Mouse (Mus musculus) heart, adult 2 months (tissue): ENCODE results near the gene Snx11. TPM values are rescaled to one million over a fixed set of nuclear protein-coding genes. Genes with fewer than 3 reads are reported as not detected.

Experiments used
- DNase-seq, 2 experiments: peaks; one replicate each; pipeline ENCODE4 v3.0.0; 2021
- H3K27ac ChIP-seq: fragments of 200-600 bp; 2 replicates; pipeline ENCODE4 v1.8.1; 2022
- H3K27me3 ChIP-seq: fragments of 200-500 bp; 2 replicates; pipeline ENCODE4 v1.6.1; 2012; ENCODE audit warnings: mild to moderate bottlenecking, low read length, inconsistent platforms, mixed read lengths; ENCODE audit not compliant: control insufficient read depth, insufficient read depth
- H3K36me3 ChIP-seq: fragments of 200-500 bp; 2 replicates; pipeline ENCODE4 v1.6.1; 2012; ENCODE audit warnings: low read length, inconsistent platforms; ENCODE audit not compliant: control insufficient read depth, insufficient read depth
- H3K4me1 ChIP-seq: fragments of 200-500 bp; 2 replicates; pipeline ENCODE4 v1.6.1; 2011; ENCODE audit warnings: low read length; ENCODE audit not compliant: control insufficient read depth, insufficient read depth
- H3K4me3 ChIP-seq: fragments of 200-600 bp; 2 replicates; pipeline ENCODE4 v1.8.1; 2022
- H3K79me2 ChIP-seq: fragments of 200-500 bp; replicated peaks from 2 replicates; pipeline ENCODE4 v1.6.1; 2012; ENCODE audit warnings: mild to moderate bottlenecking, inconsistent platforms, low read length, moderate library complexity, mixed read lengths; ENCODE audit not compliant: control insufficient read depth, insufficient read depth
- H3K9ac ChIP-seq: fragments of 200-500 bp; 2 replicates; pipeline ENCODE4 v1.6.1; 2012; ENCODE audit warnings: low read depth, mild to moderate bottlenecking, control low read depth, inconsistent platforms, low read length, mixed read lengths
- CTCF ChIP-seq: fragments of 200-600 bp; IDR thresholded peaks from 2 replicates; pipeline ENCODE4 v1.8.1; 2022; ENCODE audit warnings: antibody characterized with exemption, mild to moderate bottlenecking, moderate library complexity
- EP300 ChIP-seq: fragments of 200-500 bp; IDR thresholded peaks from 2 replicates; pipeline ENCODE4 v1.6.1; 2011; ENCODE audit warnings: low read depth, low read length, control low read depth; ENCODE audit not compliant: insufficient read depth
- POLR2A ChIP-seq: fragments of 200-500 bp; IDR thresholded peaks from 2 replicates; pipeline ENCODE4 v1.6.1; 2011; ENCODE audit warnings: mild to moderate bottlenecking, low read depth, low read length, control low read depth; ENCODE audit not compliant: insufficient read depth
- WGBS: fragments of 180-500 bp; shearing (Covaris S2); methylation state at CpG from one replicate; pipeline ENCODE4 v1.1.7; 2018; 5-methylcytosine and 5-hydroxymethylcytosine counted together
- intact Hi-C: fragments of 180-260 bp; cut with DNase I; formaldehyde crosslinking; loops from one replicate; pipeline ENCODE4 v1.15.1; 2025
- polyA plus RNA-seq: library from polyadenylated mRNA; depleted of rRNA; stranded (reverse); fragments of >200 nt; gene quantifications from 2 replicates; pipeline ENCODE4 v1.2.3, GENCODE M21; 2012
- total RNA-seq, 2 experiments: library from RNA; stranded (reverse); gene quantifications; 2 replicates each; pipeline ENCODE4 v1.2.3; 2021

Snx11 gene
- total and polyA plus RNA-seq, 3 experiments = 11.1 to 12.5 (median 11.6) TPM

- Histone ChIP-seq H3K79me2 (no peaks in the 10 kb centered on the region), H3K27ac (no peak overlapping the region; the same call in 1 of the 2 replicates), H3K36me3 (no peaks in the 10 kb centered on the region), H3K4me1 (peaks cover 16% of the 10 kb centered on the region), H3K4me3 (no peak overlapping the region), H3K27me3 (no peaks in the 10 kb centered on the region), H3K9ac (no peak overlapping the region)
- TF ChIP-seq CTCF (no peak), POLR2A (no peak), EP300 (no peak)
- 35% methylated on average over 7 of the region's 7 CpGs for WGBS
- DNase-seq = no peak
- intact Hi-C loops = loop anchor here (2.0 to 5.0 kb wide), 2 partner anchors 15 to 150 kb away; partner anchors contain the start of gene Snx11
Measured at GRCm38 (mm10) chr11:96761984-96762383, 15.4 kb downstream of the Snx11 start.

- DNase-seq = peak in 1 of 2 experiments; percentile 40
- H3K36me3 ChIP-seq = no peaks in the 10 kb centered on the region
Measured at GRCm38 (mm10) chr11:96760042-96760441, 17.3 kb downstream of the Snx11 start.

GRCm38 (mm10) chr11:96758402-96758801 lies 19.0 kb downstream of the Snx11 start:
- H3K27me3 ChIP-seq = no peaks in the 10 kb centered on the region
- TF ChIP-seq CTCF = no peak
- no peak for TF ChIP-seq POLR2A
- no peak for TF ChIP-seq EP300
- no peaks in the 10 kb centered on the region for H3K79me2 ChIP-seq
- no peak for DNase-seq
- H3K4me3 ChIP-seq = no peak overlapping the region
- no peaks in the 10 kb centered on the region for H3K36me3 ChIP-seq
- H3K27ac ChIP-seq = no peak overlapping the region
- intact Hi-C loops = no loop called here
- 56% methylated on average over 5 of the region's 5 CpGs for WGBS
- peaks cover 9% of the 10 kb centered on the region for H3K4me1 ChIP-seq
- H3K9ac ChIP-seq = no peak overlapping the region

More at GRCm38 (mm10) chr11:96760042-96760441, 17.3 kb downstream of the Snx11 start:
- H3K79me2 ChIP-seq = no peaks in the 10 kb centered on the region
- peaks cover 10% of the 10 kb centered on the region for H3K4me1 ChIP-seq
- H3K27ac ChIP-seq = no peak overlapping the region; the same call in 1 of the 2 replicates
- no peaks in the 10 kb centered on the region for H3K27me3 ChIP-seq
- intact Hi-C loops = loop anchor here (1.0 to 5.0 kb wide), 3 partner anchors 17 to 152 kb away; partner anchors contain the start of gene Snx11
- peak; percentile 73; the same call in 1 of the 2 replicates for TF ChIP-seq EP300
- TF ChIP-seq POLR2A = no peak
- TF ChIP-seq CTCF = peak; percentile 90
- no peak overlapping the region for H3K4me3 ChIP-seq
- WGBS = 26% methylated on average over 3 of the region's 3 CpGs
- no peak overlapping the region for H3K9ac ChIP-seq

GRCm38 (mm10) chr11:96757421-96757820 lies 19.9 kb downstream of the Snx11 start:
- Histone ChIP-seq H3K79me2 (no peaks in the 10 kb centered on the region), H3K36me3 (no peaks in the 10 kb centered on the region), H3K4me1 (peaks cover 3% of the 10 kb centered on the region), H3K27me3 (no peaks in the 10 kb centered on the region), H3K27ac (no peak overlapping the region), H3K9ac (no peak overlapping the region), H3K4me3 (no peak overlapping the region)
- 50% methylated on average over 4 of the region's 4 CpGs for WGBS
- intact Hi-C loops = no loop called here
- no peak for TF ChIP-seq CTCF
- no peak for TF ChIP-seq POLR2A
- no peak for TF ChIP-seq EP300
- no peak for DNase-seq

- Histone ChIP-seq H3K4me3 (no peak overlapping the region), H3K36me3 (no peaks in the 10 kb centered on the region), H3K9ac (no peak overlapping the region), H3K27ac (no peak overlapping the region), H3K79me2 (no peaks in the 10 kb centered on the region), H3K4me1 (no peaks in the 10 kb centered on the region; the same call in 1 of the 2 replicates), H3K27me3 (no peaks in the 10 kb centered on the region)
- intact Hi-C loops = no loop called here
- 98% methylated on average over 2 of the region's 2 CpGs for WGBS
- no peak for TF ChIP-seq EP300
- no peak for TF ChIP-seq CTCF
- TF ChIP-seq POLR2A = no peak
- no peak for DNase-seq
Measured at GRCm38 (mm10) chr11:96755298-96755697, 22.1 kb downstream of the Snx11 start.

GRCm38 (mm10) chr11:96747555-96747954 lies 29.8 kb downstream of the Snx11 start:
- no peak for DNase-seq
- Histone ChIP-seq H3K27ac (no peak overlapping the region), H3K4me1 (no peaks in the 10 kb centered on the region), H3K9ac (no peak overlapping the region), H3K27me3 (no peaks in the 10 kb centered on the region), H3K36me3 (no peaks in the 10 kb centered on the region), H3K79me2 (no peaks in the 10 kb centered on the region), H3K4me3 (no peak overlapping the region)
- WGBS = 41% methylated on average over 3 of the region's 3 CpGs
- intact Hi-C loops = no loop called here
- no peak for TF ChIP-seq CTCF
